Mouse (Mus musculus) intestine, embryonic 15.5 days (tissue): ENCODE results near the gene Borcs6. TPM values are rescaled to one million over a fixed set of nuclear protein-coding genes. Genes with fewer than 3 reads are reported as not detected.
"Not testable (repeated sequence)": the region's sequence is repeated elsewhere in the genome, so short reads cannot be mapped to it uniquely, and the experiment has no call there.

Experiments used
- ATAC-seq: fragments of 200-750 bp; cut with Nextera tagmentation; 2 replicates; pipeline ENCODE4 v1.8.0; 2017; ENCODE audit warnings: moderate TSS enrichment, moderate library complexity
- H3K27ac ChIP-seq: fragments of 300-500 bp; sonication (generic); 2 replicates; pipeline ENCODE4 v1.5.1; 2015; ENCODE audit warnings: mild to moderate bottlenecking, inconsistent platforms
- H3K27me3 ChIP-seq: fragments of 300-500 bp; sonication (generic); replicated peaks from 2 replicates; pipeline ENCODE4 v1.6.1; 2015; ENCODE audit warnings: inconsistent platforms
- H3K36me3 ChIP-seq: fragments of 300-500 bp; sonication (generic); 2 replicates; pipeline ENCODE4 v1.6.1; 2015; ENCODE audit warnings: inconsistent platforms
- H3K4me1 ChIP-seq: fragments of 300-500 bp; sonication (generic); replicated peaks from 2 replicates; pipeline ENCODE4 v1.6.1; 2015; ENCODE audit warnings: inconsistent platforms
- H3K4me2 ChIP-seq: fragments of 300-500 bp; sonication (generic); replicated peaks from 2 replicates; pipeline ENCODE4 v1.6.1; 2015; ENCODE audit warnings: mild to moderate bottlenecking, inconsistent platforms
- H3K4me3 ChIP-seq: fragments of 300-500 bp; sonication (generic); replicated peaks from 2 replicates; pipeline ENCODE4 v1.5.1; 2015; ENCODE audit warnings: inconsistent platforms
- H3K9ac ChIP-seq: fragments of 300-500 bp; sonication (generic); 2 replicates; pipeline ENCODE4 v1.6.1; 2015; ENCODE audit warnings: inconsistent platforms
- H3K9me3 ChIP-seq: fragments of 300-500 bp; sonication (generic); 2 replicates; pipeline ENCODE4 v1.6.1; 2016; ENCODE audit warnings: inconsistent platforms
- WGBS: fragments of 180-500 bp; shearing (Covaris S2); methylation state at CpG from one replicate; pipeline ENCODE4 v1.1.7; 2015; 5-methylcytosine and 5-hydroxymethylcytosine counted together
- polyA plus RNA-seq: library from polyadenylated mRNA; unstranded; fragments of >200 nt; fragmentation: Nextera tagmentation; extraction: Ambion mirVana; gene quantifications from 2 replicates; pipeline ENCODE4 v1.2.1, GENCODE M21; 2015

The Borcs6 gene
- polyA plus RNA-seq, 1 experiment from 2014 or later: 8.9 TPM

GRCm38 (mm10) chr11:69087082-69087481 lies 27.6 kb downstream of the Borcs6 start:
- H3K9me3 ChIP-seq: no peaks in the 10 kb centered on the region
- H3K4me3 ChIP-seq: no peak overlapping the region
- no peaks in the 10 kb centered on the region for H3K27me3 ChIP-seq
- H3K9ac ChIP-seq: no peak overlapping the region; the same call in 1 of the 2 replicates
- H3K36me3 ChIP-seq: no peaks in the 10 kb centered on the region; the same call in 1 of the 2 replicates
- H3K27ac ChIP-seq: peak overlapping the region; percentile 79
- 40% methylated on average over 4 of the region's 4 CpGs for WGBS
- ATAC-seq: peak; percentile 28; the same call in 1 of the 2 replicates
- H3K4me1 ChIP-seq: peaks cover 28% of the 10 kb centered on the region
- no peak overlapping the region for H3K4me2 ChIP-seq

- no peak overlapping the region for H3K4me3 ChIP-seq
- peak overlapping the region; percentile 85 for H3K4me2 ChIP-seq
- 56% methylated on average over 2 of the region's 2 CpGs for WGBS
- H3K27me3 ChIP-seq: no peaks in the 10 kb centered on the region
- H3K9ac ChIP-seq: no peak overlapping the region
- peak overlapping the region; percentile 79 for H3K27ac ChIP-seq
- no peak for ATAC-seq
- peaks cover 28% of the 10 kb centered on the region for H3K4me1 ChIP-seq
- H3K36me3 ChIP-seq: peaks cover 2% of the 10 kb centered on the region; the same call in 1 of the 2 replicates
- H3K9me3 ChIP-seq: no peaks in the 10 kb centered on the region
Observed at GRCm38 (mm10) chr11:69087597-69087996, 28.1 kb downstream of the Borcs6 start.

- H3K9me3 ChIP-seq: no peaks in the 10 kb centered on the region
- H3K4me1 ChIP-seq: peaks cover 28% of the 10 kb centered on the region
- ATAC-seq: peak; percentile 79
- H3K4me3 ChIP-seq: peak within 1 kb of the TSS; percentile 99
- H3K4me2 ChIP-seq: peak within 1 kb of the TSS; percentile 85
- peak within 1 kb of the TSS; percentile 100 for H3K9ac ChIP-seq
- H3K27me3 ChIP-seq: no peaks in the 10 kb centered on the region
- H3K36me3 ChIP-seq: peaks cover 3% of the 10 kb centered on the region; the same call in 1 of the 2 replicates
- under 1% methylated on average over 61 of the region's 67 CpGs for WGBS
- H3K27ac ChIP-seq: peak within 1 kb of the TSS; percentile 93
Observed at GRCm38 (mm10) chr11:69088103-69088855, 28.8 kb downstream of the Borcs6 start, which contains the start of gene Vamp2. TSS of gene Vamp2 (plus strand) at chr11:69088490.

GRCm38 (mm10) chr11:69088856-69089615 lies 29.5 kb downstream of the Borcs6 start:
- H3K9ac ChIP-seq: peak overlapping the region; percentile 100
- H3K27me3 ChIP-seq: no peaks in the 10 kb centered on the region
- peak overlapping the region; percentile 93 for H3K27ac ChIP-seq
- WGBS: 9% methylated on average over 25 of the region's 25 CpGs
- no peaks in the 10 kb centered on the region for H3K9me3 ChIP-seq
- peaks cover 30% of the 10 kb centered on the region for H3K4me1 ChIP-seq
- H3K4me3 ChIP-seq: peak overlapping the region; percentile 99
- H3K4me2 ChIP-seq: peak overlapping the region; percentile 85
- ATAC-seq: peak; percentile 42
- peaks cover 3% of the 10 kb centered on the region; the same call in 1 of the 2 replicates for H3K36me3 ChIP-seq

DNA sequence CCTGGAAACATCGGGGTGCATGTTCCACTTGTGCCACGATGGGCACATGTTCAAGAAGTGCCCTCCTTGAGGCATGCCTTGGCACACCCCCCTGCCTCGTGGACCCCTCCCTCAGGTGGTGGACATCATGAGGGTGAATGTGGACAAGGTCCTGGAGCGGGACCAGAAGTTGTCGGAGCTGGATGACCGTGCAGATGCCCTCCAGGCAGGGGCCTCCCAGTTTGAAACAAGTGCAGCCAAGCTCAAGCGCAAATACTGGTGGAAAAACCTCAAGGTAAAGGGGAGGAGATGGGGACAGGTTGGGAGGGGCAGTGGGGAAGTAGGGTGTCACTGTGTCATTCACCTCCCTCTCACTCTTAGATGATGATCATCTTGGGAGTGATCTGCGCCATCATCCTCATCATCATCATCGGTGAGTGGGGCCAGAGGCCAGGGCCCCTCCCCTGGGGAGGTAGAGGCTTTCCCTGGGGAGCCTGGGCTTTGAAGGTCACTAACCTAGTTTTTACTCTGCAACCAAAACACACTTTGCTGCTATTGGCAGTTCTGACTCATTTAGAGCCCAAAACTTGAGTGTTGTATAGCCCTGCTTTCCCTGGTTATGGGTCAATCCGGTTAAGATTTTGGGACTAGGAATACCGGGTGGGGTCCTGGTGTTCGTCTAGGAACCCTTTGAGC lies 30.2 kb downstream of the Borcs6 start:
- no peak for ATAC-seq
- H3K4me1 ChIP-seq: peaks cover 32% of the 10 kb centered on the region

GRCm38 (mm10) chr11:69090367-69090766 lies 30.9 kb downstream of the Borcs6 start:
- Histone ChIP-seq H3K9ac (no peak overlapping the region), H3K9me3 (no peaks in the 10 kb centered on the region), H3K36me3 (peaks cover 3% of the 10 kb centered on the region; the same call in 1 of the 2 replicates), H3K27me3 (no peaks in the 10 kb centered on the region), H3K27ac (0 out of 2 replicates have a peak overlapping the region, but pooled peaks have one; percentile 6), H3K4me2 (peak overlapping the region; percentile 85; the same call in 1 of the 2 replicates), H3K4me1 (peaks cover 32% of the 10 kb centered on the region), H3K4me3 (no peak overlapping the region)
- 49% methylated on average over 6 of the region's 6 CpGs for WGBS
- no peak for ATAC-seq

More for the DNA sequence above, 30.2 kb downstream of the Borcs6 start:
- Histone ChIP-seq H3K4me2 (peak overlapping the region; percentile 85), H3K27me3 (no peaks in the 10 kb centered on the region), H3K27ac (0 out of 2 replicates have a peak overlapping the region, but pooled peaks have one; percentile 6), H3K9ac (peak overlapping the region; percentile 100), H3K4me3 (peak overlapping the region; percentile 99), H3K9me3 (no peaks in the 10 kb centered on the region), H3K36me3 (peaks cover 3% of the 10 kb centered on the region; the same call in 1 of the 2 replicates)
- 84% methylated on average over 12 of the region's 12 CpGs for WGBS

- Histone ChIP-seq H3K27ac (no peak overlapping the region), H3K4me3 (no peak overlapping the region), H3K4me2 (no peak overlapping the region), H3K27me3 (no peaks in the 10 kb centered on the region), H3K36me3 (peaks cover 3% of the 10 kb centered on the region; the same call in 1 of the 2 replicates), H3K9ac (peak overlapping the region; percentile 8; the same call in 1 of the 2 replicates), H3K4me1 (peaks cover 38% of the 10 kb centered on the region), H3K9me3 (no peaks in the 10 kb centered on the region)
- no peak for ATAC-seq
- 64% methylated on average over 7 of the region's 7 CpGs for WGBS
Observed at GRCm38 (mm10) chr11:69091566-69092385, 32.3 kb downstream of the Borcs6 start.

- Histone ChIP-seq H3K36me3 (peaks cover 3% of the 10 kb centered on the region; the same call in 1 of the 2 replicates), H3K27ac (no peak overlapping the region), H3K9ac (no peak overlapping the region), H3K4me2 (no peak overlapping the region), H3K4me3 (no peak overlapping the region), H3K4me1 (peaks cover 40% of the 10 kb centered on the region), H3K27me3 (no peaks in the 10 kb centered on the region), H3K9me3 (no peaks in the 10 kb centered on the region)
- 1% methylated on average over 3 of the region's 3 CpGs for WGBS
- ATAC-seq: no peak
Observed at GRCm38 (mm10) chr11:69092386-69092751, 32.9 kb downstream of the Borcs6 start.

DNA sequence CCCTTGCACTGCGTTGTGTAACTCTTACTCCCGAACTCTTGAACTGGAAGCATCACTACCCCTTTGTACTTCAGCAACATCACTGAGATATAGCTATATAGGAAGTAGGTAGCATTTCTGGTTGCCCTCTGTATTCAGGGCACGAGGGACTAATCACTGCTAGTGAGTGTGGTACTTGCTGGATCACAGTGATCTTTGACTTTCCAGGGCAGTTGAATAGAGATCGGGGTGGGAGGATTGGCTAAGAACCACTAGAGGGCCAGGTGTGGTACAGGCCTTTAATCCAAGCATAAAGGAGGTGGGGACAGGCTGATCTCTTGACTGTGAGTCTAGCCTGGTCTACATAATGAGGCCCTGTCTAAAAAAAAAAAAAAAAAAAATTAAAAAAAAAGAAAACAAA lies 33.4 kb downstream of the Borcs6 start:
- H3K4me1 ChIP-seq: peaks cover 44% of the 10 kb centered on the region
- H3K4me3 ChIP-seq: no peak overlapping the region
- H3K9ac ChIP-seq: no peak overlapping the region
- H3K27ac ChIP-seq: no peak overlapping the region
- WGBS: 85% methylated on average over 4 of the region's 4 CpGs
- no peaks in the 10 kb centered on the region for H3K9me3 ChIP-seq
- peaks cover 3% of the 10 kb centered on the region; the same call in 1 of the 2 replicates for H3K36me3 ChIP-seq
- no peak for ATAC-seq
- H3K27me3 ChIP-seq: no peaks in the 10 kb centered on the region
- H3K4me2 ChIP-seq: no peak overlapping the region

DNA sequence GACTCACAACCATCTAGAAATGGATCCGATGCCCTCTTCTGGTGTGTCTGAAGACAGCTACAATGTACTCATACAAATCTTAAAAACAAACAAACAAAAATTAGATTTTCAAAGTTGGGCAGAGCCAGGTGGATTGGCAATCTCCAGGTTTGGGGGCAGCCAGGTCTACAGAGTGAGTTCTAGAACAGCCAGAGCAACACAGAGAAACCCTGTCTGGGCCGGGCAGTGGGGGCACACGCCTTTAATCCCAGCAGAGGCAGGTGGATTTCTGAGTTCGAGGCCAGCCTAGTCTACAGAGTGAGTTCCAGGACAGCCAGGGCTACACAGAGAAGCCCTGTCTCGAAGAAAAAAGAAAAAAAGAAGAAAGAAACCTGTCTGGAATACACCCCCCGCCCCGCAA lies 34.3 kb downstream of the Borcs6 start:
- Histone ChIP-seq H3K4me1 (peaks cover 51% of the 10 kb centered on the region), H3K4me2 (peak overlapping the region; percentile 86; the same call in 1 of the 2 replicates)
- not testable (repeated sequence) for H3K4me3 ChIP-seq, H3K9ac ChIP-seq, ATAC-seq, H3K27me3 ChIP-seq, H3K36me3 ChIP-seq, H3K27ac ChIP-seq, H3K9me3 ChIP-seq
- WGBS: 87% methylated on average over 7 of the region's 7 CpGs
